9 mouse cellular contexts compared by ENCODE assay signal in genomic region chr12:69131981-69132380, GRCm38 (mm10). TPM values are rescaled to one million over a fixed set of nuclear protein-coding genes. Genes with fewer than 3 reads are reported as not detected.
DNase-seq lines count a peak whose midpoint lies in the region; ATAC-seq lines count a peak whose summit lies in the region.
"Had no signal": no experiment of that assay in that cellular context is flagged by ENCODE, and none has a peak within 500 bp of the region (broad histone marks: within the 10 kb centered on the region; RNA-seq: fewer than 3 reads in every experiment).

No protein-coding gene starts in this region.

- DNase-seq in cerebellum, adult 8-10 months, result peak; percentile 16
- no peak for DNase-seq in cerebellum, adult 9-10 months
- peak; percentile 36 for DNase-seq in urinary bladder, postnatal 25 days (ENCODE audit: low spot score)
- DNase-seq in urinary bladder, postnatal 10 days (ENCODE audit: low spot score), result no peak
- DNase-seq in layer of hippocampus, postnatal 10 days (ENCODE audit: low spot score in 2 of 2), result peak; percentile 59 to 67
- peak; percentile 50 for DNase-seq in mesoderm, embryonic 11.5 days (ENCODE audit: low read depth, low spot score)
- peak; percentile 79 for DNase-seq in testis, postnatal 10 days (ENCODE audit: low spot score)

- ATAC-seq in erythroblast, adult 5-6 weeks (replicated peaks; ENCODE audit: low FRiP score, poor library complexity, severe bottlenecking), result peak; percentile 74; the same call in 1 of the 2 replicates

RNA-seq across cellular contexts. Expression of gene Rps29, which starts 27.0 kb away (rescaled TPM):
- total RNA-seq in erythroblast, adult 5-6 weeks (2015; ENCODE audit: low replicate concordance), result 531 and 573 TPM in 2 replicates
- 408 and 804 TPM in 2 replicates for total RNA-seq in erythroblast, adult 5-6 weeks (2017; ENCODE audit: low replicate concordance)
- 1,000 to 10,000 TPM; 1,110 to 1,201 TPM for total RNA-seq in layer of hippocampus, postnatal 10 days (2021)

RNA-seq across cellular contexts. Expression of gene Lrr1, which starts 36.6 kb away (rescaled TPM):
- total RNA-seq in erythroblast, adult 5-6 weeks (2015; ENCODE audit: low replicate concordance), result 14.2 and 16.5 TPM in 2 replicates
- 6.7 and 8.8 TPM in 2 replicates for total RNA-seq in erythroblast, adult 5-6 weeks (2017; ENCODE audit: low replicate concordance)
- under 1 TPM; 0.80 to 0.85 TPM for total RNA-seq in layer of hippocampus, postnatal 10 days (2021)
- total RNA-seq: layer of hippocampus, adult 8-10 months had no signal

RNA-seq across cellular contexts. Expression of gene Rpl36al, which starts 51.9 kb away (rescaled TPM):
- 207 and 213 TPM in 2 replicates for total RNA-seq in erythroblast, adult 5-6 weeks (2015; ENCODE audit: low replicate concordance)
- 166 and 173 TPM in 2 replicates for total RNA-seq in erythroblast, adult 5-6 weeks (2017; ENCODE audit: low replicate concordance)
- total RNA-seq in layer of hippocampus, postnatal 10 days (2021), result 100 to 1,000 TPM; 243 to 248 TPM

RNA-seq across cellular contexts. Expression of gene Mgat2, which starts 52.0 kb away (rescaled TPM):
- total RNA-seq in erythroblast, adult 5-6 weeks (2015; ENCODE audit: low replicate concordance), result 30.4 and 34.7 TPM in 2 replicates
- total RNA-seq in erythroblast, adult 5-6 weeks (2017; ENCODE audit: low replicate concordance), result 21.2 and 23.1 TPM in 2 replicates
- 10 to 100 TPM; 34.9 to 35.3 TPM for total RNA-seq in layer of hippocampus, postnatal 10 days (2021)

Comparison
In these comparisons a context has a peak if more than half of its experiments do, and no peak if none do; other contexts are left out.
1. DNase-seq: peak in cerebellum, adult 8-10 months (single experiment), urinary bladder, postnatal 25 days (single experiment), layer of hippocampus, postnatal 10 days (2 of 2), mesoderm, embryonic 11.5 days (single experiment) and testis, postnatal 10 days (single experiment); none in cerebellum, adult 9-10 months (single experiment) and urinary bladder, postnatal 10 days (single experiment).
2. RNA of gene Lrr1, which starts 36.6 kb away (total RNA-seq): 6.7 to 16.5 TPM in erythroblast, adult 5-6 weeks; 0.80 to 0.85 TPM in layer of hippocampus, postnatal 10 days; every median in the first group is over 4 times any median in the second.